Mouse (Mus musculus) midbrain, embryonic 10.5 days (tissue): ENCODE results near the gene Sox6. TPM values are rescaled to one million over a fixed set of nuclear protein-coding genes. Genes with fewer than 3 reads are reported as not detected.

Source experiments
- DNase-seq: peaks from one replicate; pipeline ENCODE4 v3.0.0-alpha.2; 2017; ENCODE audit warnings: low spot score
- H3K27ac ChIP-seq: fragments of 300-500 bp; sonication (generic); replicated peaks from 2 replicates; pipeline ENCODE4 v1.5.1; 2016; ENCODE audit warnings: mild to moderate bottlenecking
- H3K27me3 ChIP-seq: fragments of 300-500 bp; sonication (generic); 2 replicates; pipeline ENCODE4 v1.6.1; 2016; ENCODE audit warnings: low read depth, mild to moderate bottlenecking; ENCODE audit not compliant: poor library complexity, severe bottlenecking
- H3K36me3 ChIP-seq: fragments of 300-500 bp; sonication (generic); 2 replicates; pipeline ENCODE4 v1.6.1; 2016; ENCODE audit warnings: mild to moderate bottlenecking, moderate library complexity
- H3K4me1 ChIP-seq: fragments of 300-500 bp; sonication (generic); 2 replicates; pipeline ENCODE4 v1.6.1; 2016
- H3K4me3 ChIP-seq: fragments of 300-500 bp; sonication (generic); 2 replicates; pipeline ENCODE4 v1.5.1; 2016; ENCODE audit warnings: mild to moderate bottlenecking, moderate library complexity
- H3K9me3 ChIP-seq: fragments of 300-500 bp; sonication (generic); replicated peaks from 2 replicates; pipeline ENCODE4 v1.6.1; 2016; ENCODE audit warnings: mild to moderate bottlenecking
- WGBS: fragments of 180-500 bp; shearing (Covaris S2); methylation state at CpG from one replicate; pipeline ENCODE4 v1.1.7; 2016; 5-methylcytosine and 5-hydroxymethylcytosine counted together
- polyA plus RNA-seq: library from polyadenylated mRNA; unstranded; fragments of >200 nt; fragmentation: Nextera tagmentation; extraction: Ambion mirVana; gene quantifications from 2 replicates; pipeline ENCODE4 v1.2.1, GENCODE M21; 2016

Sox6 gene
- polyA plus RNA-seq, 1 experiment from 2014 or later: 25.5 TPM

DNA sequence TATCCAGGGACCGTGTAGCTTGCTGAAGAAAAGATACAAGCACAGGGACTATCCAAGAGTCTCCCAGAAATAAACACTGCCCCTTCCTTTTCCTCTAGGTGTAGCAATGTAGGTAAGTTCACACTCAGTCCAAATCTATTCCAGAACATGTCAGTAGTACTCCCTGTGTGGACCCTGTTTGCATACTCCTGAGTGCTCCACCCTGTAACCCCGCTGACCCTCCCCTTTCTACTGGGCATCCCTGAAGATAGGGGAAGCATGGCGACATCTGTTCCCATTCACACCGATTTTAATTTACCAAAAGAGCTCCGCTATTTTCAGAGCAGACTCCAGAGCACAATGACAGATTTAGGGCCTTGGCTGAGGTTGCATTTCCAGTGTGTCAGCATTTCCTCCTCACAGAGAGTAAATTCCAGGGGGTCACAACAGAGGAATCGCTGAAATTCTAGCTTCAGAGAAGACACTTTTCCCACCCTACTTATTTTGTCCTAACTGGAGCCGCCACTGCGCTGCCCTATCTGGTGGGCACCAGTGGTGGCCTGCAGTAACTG lies 288.2 kb downstream of the Sox6 start:
- H3K4me1 ChIP-seq: peaks cover 51% of the 10 kb centered on the region
- H3K27ac ChIP-seq: peak overlapping the region; percentile 50
- 60% methylated on average over 8 of the region's 8 CpGs for WGBS
- no peak overlapping the region for H3K4me3 ChIP-seq
- DNase-seq: no peak
- H3K27me3 ChIP-seq: no peaks in the 10 kb centered on the region
- no peaks in the 10 kb centered on the region for H3K9me3 ChIP-seq
- no peaks in the 10 kb centered on the region for H3K36me3 ChIP-seq

DNA sequence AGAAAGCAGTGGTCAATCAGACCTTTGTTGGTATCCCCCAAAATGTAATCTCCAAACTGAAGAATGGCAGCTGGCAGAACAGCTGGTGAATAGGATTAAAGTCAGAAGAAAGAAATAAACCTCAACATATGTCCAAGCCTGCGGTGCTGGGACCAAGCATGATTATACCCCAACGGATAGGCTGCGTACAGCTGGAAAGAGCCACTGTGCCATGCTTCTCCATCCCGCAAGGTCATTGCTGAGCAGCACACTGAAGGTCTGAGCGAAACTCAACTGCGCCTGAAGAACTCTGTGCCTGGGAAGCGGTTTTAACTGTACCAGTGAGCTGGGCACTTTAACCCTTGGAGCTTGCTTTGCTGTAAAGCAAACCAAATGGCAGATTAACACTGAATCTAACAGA lies 291.1 kb downstream of the Sox6 start:
- Histone ChIP-seq H3K27ac (no peak overlapping the region), H3K4me1 (peaks cover 44% of the 10 kb centered on the region), H3K36me3 (no peaks in the 10 kb centered on the region), H3K27me3 (no peaks in the 10 kb centered on the region), H3K9me3 (no peaks in the 10 kb centered on the region), H3K4me3 (no peak overlapping the region)
- WGBS: 76% methylated on average over 7 of the region's 7 CpGs
- DNase-seq: no peak

DNA sequence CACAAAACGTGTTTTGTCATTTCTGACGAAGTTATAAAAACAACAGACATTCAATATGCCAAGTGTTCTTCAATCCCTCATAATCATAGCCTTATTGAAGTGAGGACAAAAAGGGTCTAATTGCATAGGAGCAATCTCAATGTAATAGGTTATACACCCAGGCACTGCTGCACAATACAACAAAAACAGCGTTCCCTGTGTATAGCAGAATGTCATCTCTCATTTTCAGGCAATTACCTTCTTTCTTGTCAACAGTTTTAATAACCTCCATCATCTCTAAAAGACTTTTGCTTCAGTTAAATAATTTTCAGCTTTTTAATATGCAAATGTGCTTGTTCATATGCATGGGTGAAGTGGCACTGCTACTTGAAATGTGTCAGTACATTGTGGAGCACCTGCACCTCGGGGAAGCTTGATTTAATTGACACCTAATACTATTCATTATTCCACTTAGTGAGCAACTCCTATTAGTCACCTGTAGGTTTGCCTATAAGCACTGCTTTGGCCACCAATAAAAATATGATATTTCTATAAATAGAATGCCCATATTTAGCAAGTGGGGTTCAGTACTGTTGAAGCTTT lies 292.8 kb downstream of the Sox6 start:
- no peaks in the 10 kb centered on the region for H3K27me3 ChIP-seq

DNA sequence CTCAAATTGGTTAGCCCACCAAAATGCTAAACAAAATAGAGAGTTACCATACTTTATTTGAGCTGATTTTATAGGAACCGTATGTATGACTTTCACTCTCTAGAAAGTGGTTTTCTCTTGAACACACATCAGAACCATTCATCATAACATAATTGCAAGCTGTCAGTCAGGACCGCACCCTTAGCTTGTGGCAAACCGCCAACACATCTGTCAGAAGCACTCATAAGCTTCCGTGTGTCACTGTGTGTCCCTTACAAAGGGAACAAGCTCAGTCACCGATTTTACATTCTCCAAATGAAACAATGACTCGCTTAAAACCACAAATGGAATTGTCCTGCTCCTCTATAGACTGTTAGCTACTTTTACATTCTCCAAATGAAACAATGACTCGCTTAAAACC lies 304.5 kb downstream of the Sox6 start:
- H3K36me3 ChIP-seq: no peaks in the 10 kb centered on the region
- H3K4me1 ChIP-seq: peaks cover 9% of the 10 kb centered on the region
- H3K27me3 ChIP-seq: no peaks in the 10 kb centered on the region
- H3K27ac ChIP-seq: no peak overlapping the region
- no peak overlapping the region for H3K4me3 ChIP-seq
- 80% methylated on average over 7 of the region's 7 CpGs for WGBS
- no peaks in the 10 kb centered on the region for H3K9me3 ChIP-seq
- no peak for DNase-seq

More for the DNA sequence above, 292.8 kb downstream of the Sox6 start:
- H3K36me3 ChIP-seq: no peaks in the 10 kb centered on the region
- peaks cover 26% of the 10 kb centered on the region for H3K4me1 ChIP-seq
- H3K4me3 ChIP-seq: no peak overlapping the region
- 82% methylated on average over 4 of the region's 4 CpGs for WGBS
- H3K9me3 ChIP-seq: no peaks in the 10 kb centered on the region
- H3K27ac ChIP-seq: no peak overlapping the region
- no peak for DNase-seq

DNA sequence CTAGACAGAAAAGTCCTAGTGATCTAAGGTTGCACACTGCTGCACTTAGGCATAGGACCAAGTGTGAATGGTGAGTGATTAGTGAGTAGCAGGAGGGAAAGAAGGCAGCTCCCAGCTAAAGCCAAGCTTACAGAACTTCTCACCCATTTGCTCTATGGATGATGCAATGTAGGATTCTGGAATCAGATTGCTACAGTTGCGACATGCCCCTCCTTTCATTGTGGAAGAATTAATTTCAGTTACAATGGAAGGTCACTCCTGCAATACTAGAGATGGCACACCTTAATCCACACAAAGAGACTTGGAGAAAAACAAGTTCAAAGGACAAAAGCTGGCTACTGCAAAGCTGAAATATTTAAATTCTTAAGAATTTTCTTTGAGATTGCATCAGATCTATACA lies 305.8 kb downstream of the Sox6 start:
- Histone ChIP-seq H3K4me3 (no peak overlapping the region), H3K9me3 (no peaks in the 10 kb centered on the region), H3K4me1 (peaks cover 9% of the 10 kb centered on the region), H3K27me3 (no peaks in the 10 kb centered on the region), H3K27ac (no peak overlapping the region), H3K36me3 (no peaks in the 10 kb centered on the region)
- WGBS: 56% methylated on average over 1 of the region's 1 CpGs
- no peak for DNase-seq

DNA sequence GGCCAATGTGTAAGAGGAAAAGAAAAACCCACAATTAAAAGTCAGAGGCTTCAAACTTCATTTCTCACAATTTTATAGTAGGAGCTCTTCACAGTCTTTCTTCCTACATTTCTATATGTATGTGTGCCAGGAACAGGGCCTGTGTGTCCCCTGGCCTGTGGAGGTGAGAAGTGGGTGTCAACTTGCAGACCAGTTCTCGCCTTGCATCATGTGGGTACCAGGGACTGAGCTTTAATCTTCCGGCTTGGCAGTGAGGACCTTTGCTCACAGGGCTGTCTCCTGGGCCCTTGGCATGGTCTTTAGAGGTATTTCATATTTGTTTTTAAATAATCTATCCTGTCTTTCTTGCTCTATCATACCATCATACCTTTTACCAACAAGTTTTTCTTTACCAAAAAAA lies 311.8 kb downstream of the Sox6 start:
- H3K36me3 ChIP-seq: no peaks in the 10 kb centered on the region
- H3K9me3 ChIP-seq: no peaks in the 10 kb centered on the region
- H3K4me1 ChIP-seq: peaks cover 25% of the 10 kb centered on the region
- 0 out of 2 replicates have a peak, but pooled peaks cover 11% of the 10 kb centered on the region for H3K27me3 ChIP-seq
- no peak for DNase-seq
- no peak overlapping the region for H3K4me3 ChIP-seq
- no peak overlapping the region for H3K27ac ChIP-seq
- 80% methylated on average over 2 of the region's 2 CpGs for WGBS

DNA sequence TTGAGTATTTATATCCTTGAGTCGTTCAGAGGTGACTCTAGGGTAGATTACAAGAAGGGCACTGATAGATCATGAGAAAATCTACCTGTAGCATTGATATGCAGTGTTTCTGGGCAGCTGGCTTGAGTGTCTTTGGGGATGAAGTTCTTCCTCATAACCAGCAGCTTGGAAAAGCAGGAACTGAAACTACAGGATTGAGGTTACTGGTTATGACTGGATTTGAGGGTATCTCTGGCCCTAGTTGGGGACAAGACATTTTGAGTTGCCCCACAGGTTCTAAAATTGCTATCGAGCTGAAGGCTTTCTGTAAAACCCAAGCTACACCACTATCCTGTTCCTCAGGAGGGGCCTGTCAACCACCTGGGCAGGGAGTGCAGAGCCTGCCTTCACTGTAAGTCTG lies 314.2 kb downstream of the Sox6 start:
- 85% methylated on average over 2 of the region's 2 CpGs for WGBS
- no peak overlapping the region for H3K4me3 ChIP-seq
- DNase-seq: no peak
- H3K27ac ChIP-seq: 0 out of 2 replicates have a peak overlapping the region, but pooled peaks have one; percentile 33
- H3K36me3 ChIP-seq: no peaks in the 10 kb centered on the region
- H3K9me3 ChIP-seq: no peaks in the 10 kb centered on the region
- H3K4me1 ChIP-seq: peaks cover 32% of the 10 kb centered on the region
- H3K27me3 ChIP-seq: 0 out of 2 replicates have a peak, but pooled peaks cover 14% of the 10 kb centered on the region

DNA sequence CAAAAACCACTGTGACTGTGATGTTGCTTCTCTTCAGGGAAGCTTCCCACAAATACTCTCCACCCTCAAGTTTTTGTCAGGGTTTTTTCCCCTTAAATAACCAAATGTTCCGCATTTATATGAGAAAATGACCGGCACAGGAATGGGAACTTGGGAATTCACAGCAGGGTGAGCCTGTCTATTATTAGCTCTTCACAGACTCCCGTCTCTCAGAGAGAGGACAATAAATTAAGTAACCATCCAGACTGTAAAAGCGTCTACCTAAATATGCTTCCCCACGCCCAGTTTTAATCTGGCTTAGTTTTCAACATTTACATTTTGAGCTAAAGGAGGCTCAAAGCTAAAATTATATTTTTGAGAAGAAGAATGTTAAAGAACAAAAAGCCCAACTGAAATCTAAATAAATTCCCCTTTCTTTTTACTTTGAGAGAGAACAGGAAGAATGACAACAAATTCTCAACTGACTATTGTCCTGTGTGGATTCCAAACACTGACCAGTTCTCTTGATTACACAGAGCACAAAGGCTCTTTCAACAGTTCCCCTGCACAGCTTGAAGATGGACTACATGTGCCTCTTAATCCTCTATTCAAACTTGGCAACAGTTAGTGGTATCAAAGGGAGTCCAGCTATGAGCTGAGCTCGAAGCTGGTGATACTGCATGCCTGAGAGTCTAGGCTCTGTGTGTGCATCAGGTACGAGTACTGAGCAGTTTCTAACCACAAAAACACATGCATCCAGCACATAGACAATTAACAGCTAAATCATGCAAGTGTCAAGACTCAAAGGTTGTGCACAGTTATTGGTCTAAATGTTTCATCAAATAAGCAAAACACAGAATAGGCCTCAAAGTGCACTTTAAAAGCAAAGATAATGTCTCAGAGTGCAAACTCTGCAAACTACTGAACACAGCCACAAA lies 316.7 kb downstream of the Sox6 start:
- Histone ChIP-seq H3K9me3 (no peaks in the 10 kb centered on the region), H3K27me3 (0 out of 2 replicates have a peak, but pooled peaks cover 14% of the 10 kb centered on the region), H3K4me1 (peaks cover 32% of the 10 kb centered on the region), H3K27ac (peak overlapping the region; percentile 83), H3K36me3 (no peaks in the 10 kb centered on the region), H3K4me3 (no peak overlapping the region)
- 9% methylated on average over 7 of the region's 7 CpGs for WGBS
- peak; percentile 51 for DNase-seq

DNA sequence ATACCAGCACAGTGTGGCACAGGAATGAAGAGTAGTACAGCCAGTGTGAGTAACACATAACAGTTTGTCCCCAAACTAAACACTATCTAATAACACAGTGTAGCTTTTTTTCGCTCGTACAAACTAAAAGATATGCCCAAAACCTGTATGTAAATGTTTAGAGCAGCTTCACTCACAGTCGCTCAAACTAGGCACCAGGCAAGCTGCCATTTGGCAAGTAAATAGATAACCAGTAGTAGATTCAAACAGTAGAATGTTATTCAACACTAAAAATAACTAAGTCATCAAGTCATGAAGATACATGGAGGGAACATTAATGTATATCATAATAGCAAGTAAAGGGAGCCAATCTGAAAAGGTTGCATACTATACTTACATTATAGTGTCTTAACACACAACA lies 318.8 kb downstream of the Sox6 start:
- Histone ChIP-seq H3K4me3 (no peak overlapping the region), H3K27me3 (0 out of 2 replicates have a peak, but pooled peaks cover 14% of the 10 kb centered on the region), H3K27ac (no peak overlapping the region), H3K36me3 (no peaks in the 10 kb centered on the region), H3K4me1 (peaks cover 32% of the 10 kb centered on the region), H3K9me3 (no peaks in the 10 kb centered on the region)
- 96% methylated on average over 3 of the region's 3 CpGs for WGBS
- no peak for DNase-seq

DNA sequence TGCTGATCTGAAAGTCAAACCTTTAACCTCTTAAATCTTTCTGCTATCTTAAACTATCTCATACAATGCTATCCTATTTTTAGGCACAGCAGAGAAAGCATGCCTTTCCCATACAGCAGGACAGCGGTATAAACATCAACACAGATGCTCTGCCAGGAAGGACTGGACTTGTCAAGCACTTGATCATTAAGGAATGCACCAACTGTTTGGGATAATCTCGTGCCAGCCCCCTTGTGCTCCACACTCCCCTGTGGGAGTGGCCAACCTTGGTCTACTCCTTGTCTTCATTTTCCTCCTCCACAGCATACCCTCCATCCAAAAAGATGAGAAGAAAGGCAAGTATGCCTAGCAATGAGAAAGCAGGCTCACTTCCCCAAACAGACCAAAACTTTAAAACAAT lies 332.5 kb downstream of the Sox6 start:
- Histone ChIP-seq H3K27ac (0 out of 2 replicates have a peak overlapping the region, but pooled peaks have one; percentile 0), H3K9me3 (no peaks in the 10 kb centered on the region), H3K4me3 (no peak overlapping the region), H3K4me1 (peaks cover 28% of the 10 kb centered on the region), H3K36me3 (no peaks in the 10 kb centered on the region), H3K27me3 (no peaks in the 10 kb centered on the region)
- DNase-seq: no peak
- 41% methylated on average over 2 of the region's 2 CpGs for WGBS

DNA sequence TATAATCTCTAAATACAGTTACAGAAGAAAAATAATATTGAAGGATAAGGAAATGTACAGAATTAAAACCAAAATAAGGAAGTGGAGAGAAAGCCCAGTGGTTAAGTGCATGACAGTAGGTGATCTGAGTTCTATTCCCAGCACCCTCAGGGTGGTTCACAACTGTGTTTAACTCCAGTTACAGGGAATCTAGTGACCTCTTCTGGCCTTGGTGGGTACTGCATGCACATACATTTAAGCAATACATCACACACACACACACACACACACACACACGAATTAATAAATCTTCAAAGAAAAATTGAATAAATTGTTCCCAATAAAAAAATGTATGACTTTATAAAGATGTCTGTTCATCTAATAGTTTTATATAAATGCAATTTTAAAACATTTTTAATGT lies 340.5 kb downstream of the Sox6 start:
- H3K27me3 ChIP-seq: no peaks in the 10 kb centered on the region
- no peak overlapping the region for H3K4me3 ChIP-seq
- H3K36me3 ChIP-seq: 0 out of 2 replicates have a peak, but pooled peaks cover 2% of the 10 kb centered on the region
- no peaks in the 10 kb centered on the region; the same call in 1 of the 2 replicates for H3K9me3 ChIP-seq
- 76% methylated on average over 1 of the region's 1 CpGs for WGBS
- H3K27ac ChIP-seq: no peak overlapping the region
- no peak for DNase-seq
- H3K4me1 ChIP-seq: peaks cover 9% of the 10 kb centered on the region

DNA sequence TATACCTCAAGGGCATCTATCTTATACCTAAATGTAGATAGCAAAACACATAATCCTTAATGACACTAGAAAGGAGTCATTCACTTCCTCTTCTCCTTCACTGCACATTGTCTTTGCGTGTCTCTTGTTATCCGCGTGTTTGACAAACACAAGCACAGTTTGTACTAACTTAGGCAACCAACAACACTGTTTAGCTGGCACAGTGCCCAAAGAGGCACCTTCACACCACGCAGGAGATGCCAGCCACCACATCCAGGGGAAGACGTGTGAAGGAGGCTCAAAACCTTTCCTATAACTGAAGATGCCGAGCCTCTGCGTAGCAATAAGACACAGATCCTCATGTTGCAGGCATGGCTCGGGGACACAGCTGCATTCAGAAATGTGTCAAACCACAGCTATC lies 345.4 kb downstream of the Sox6 start:
- Histone ChIP-seq H3K27me3 (no peaks in the 10 kb centered on the region), H3K4me3 (no peak overlapping the region), H3K36me3 (0 out of 2 replicates have a peak, but pooled peaks cover 2% of the 10 kb centered on the region), H3K9me3 (no peaks in the 10 kb centered on the region; the same call in 1 of the 2 replicates), H3K4me1 (peaks cover 15% of the 10 kb centered on the region), H3K27ac (no peak overlapping the region)
- WGBS: 83% methylated on average over 8 of the region's 8 CpGs
- no peak for DNase-seq

DNA sequence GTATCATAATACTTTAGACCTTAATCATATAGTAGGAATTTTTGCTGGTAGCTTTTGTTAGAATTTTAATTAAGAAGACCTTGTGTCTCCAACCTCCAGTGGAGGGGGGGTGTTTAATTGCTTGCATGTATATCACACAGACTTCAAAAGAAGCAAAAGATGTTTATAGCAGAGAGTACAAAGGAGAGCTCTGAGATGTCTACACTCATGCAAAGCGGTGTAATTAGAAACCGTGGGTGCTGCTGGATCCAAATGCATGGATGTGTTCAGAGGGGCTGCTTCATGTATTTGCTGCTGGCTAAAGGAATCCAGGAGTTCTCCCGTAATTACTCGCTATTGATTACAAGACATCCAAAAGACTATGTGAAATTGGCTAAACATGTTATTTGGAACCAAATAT lies 347.5 kb downstream of the Sox6 start:
- H3K27ac ChIP-seq: no peak overlapping the region
- DNase-seq: no peak
- 64% methylated on average over 4 of the region's 4 CpGs for WGBS
- no peak overlapping the region for H3K4me3 ChIP-seq
- H3K36me3 ChIP-seq: no peaks in the 10 kb centered on the region
- H3K27me3 ChIP-seq: no peaks in the 10 kb centered on the region
- H3K4me1 ChIP-seq: peaks cover 25% of the 10 kb centered on the region
- no peaks in the 10 kb centered on the region for H3K9me3 ChIP-seq
